Mouse (Mus musculus) yolk sac, embryonic 10.5 days (tissue): ENCODE measurements around the gene Dvl2.
"Not testable (repeated sequence)": the region's sequence is repeated elsewhere in the genome, so short reads cannot be mapped to it uniquely, and the experiment has no call there.

Experiments used
- DNase-seq: peaks from one replicate; pipeline ENCODE4 v3.0.0-alpha.2; 2017; ENCODE audit warnings: low spot score

The Dvl2 gene

DNA sequence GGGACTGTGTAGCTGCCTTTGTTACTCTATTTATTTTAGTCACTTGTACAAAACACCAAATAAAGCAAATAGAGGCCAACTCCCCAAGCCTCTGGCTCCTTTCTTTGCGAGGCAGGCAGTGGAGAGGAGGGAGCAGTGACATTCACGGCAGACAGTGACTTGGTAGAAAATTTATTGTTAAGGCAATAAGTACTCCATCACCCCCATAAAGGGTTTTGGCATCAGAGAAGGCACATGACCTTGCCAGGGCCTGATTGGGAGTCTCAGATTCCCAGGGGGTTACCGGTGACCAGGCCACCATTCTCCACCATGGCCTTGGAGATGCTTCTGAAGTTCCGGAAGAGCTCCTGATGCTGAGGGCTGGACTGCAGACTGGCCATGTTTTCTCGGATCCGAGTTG lies 9.6 kb downstream of the Dvl2 start:
- no peak for DNase-seq

- DNase-seq = no peak
Measured at GRCm38 (mm10) chr11:70010548-70010947, 10.2 kb downstream of the Dvl2 start.

- no peak for DNase-seq
Measured at GRCm38 (mm10) chr11:70010961-70011360, 10.6 kb downstream of the Dvl2 start.

DNA sequence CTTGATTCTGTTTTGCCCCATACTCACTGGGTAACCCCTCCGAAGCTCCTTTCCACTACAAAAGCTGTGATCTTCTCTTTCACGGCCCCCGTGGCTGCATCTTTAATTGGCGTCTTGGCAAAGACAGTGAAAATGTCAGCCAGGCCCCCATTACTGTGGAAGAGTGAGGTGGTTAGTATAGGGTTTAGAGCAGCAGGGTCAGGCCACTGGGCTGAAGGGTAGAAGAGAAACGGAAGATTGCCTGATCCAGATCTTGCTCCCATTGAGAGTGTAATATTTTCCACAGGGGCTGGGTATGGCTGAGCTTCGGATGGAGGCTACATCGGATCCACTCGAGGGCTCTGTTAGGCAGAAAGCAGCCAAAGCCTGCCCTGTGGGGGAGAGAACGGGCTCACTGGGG lies 12.5 kb downstream of the Dvl2 start:
- no peak for DNase-seq

DNA sequence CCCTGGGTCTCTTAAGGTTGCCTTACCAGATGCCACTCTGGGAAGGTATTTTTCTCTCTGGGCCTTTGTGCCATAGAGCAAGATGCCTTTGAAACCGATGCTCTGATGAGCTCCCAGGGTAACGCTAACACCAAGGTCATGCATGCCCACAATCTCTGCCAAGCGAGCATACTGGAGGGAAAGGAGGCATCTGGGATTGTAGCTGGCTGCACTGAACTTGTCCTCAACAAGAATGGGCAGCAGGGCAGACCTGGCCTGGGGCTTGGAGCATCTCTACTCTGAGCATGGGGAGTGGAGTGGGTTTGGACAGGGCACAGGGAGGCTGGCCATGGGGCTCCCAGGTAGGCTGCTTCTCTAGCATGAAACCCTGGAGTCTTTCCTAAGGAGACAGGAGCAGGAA lies 13.0 kb downstream of the Dvl2 start:
- DNase-seq = no peak

GRCm38 (mm10) chr11:70014051-70014450 lies 13.7 kb downstream of the Dvl2 start:
- DNase-seq = no peak

DNA sequence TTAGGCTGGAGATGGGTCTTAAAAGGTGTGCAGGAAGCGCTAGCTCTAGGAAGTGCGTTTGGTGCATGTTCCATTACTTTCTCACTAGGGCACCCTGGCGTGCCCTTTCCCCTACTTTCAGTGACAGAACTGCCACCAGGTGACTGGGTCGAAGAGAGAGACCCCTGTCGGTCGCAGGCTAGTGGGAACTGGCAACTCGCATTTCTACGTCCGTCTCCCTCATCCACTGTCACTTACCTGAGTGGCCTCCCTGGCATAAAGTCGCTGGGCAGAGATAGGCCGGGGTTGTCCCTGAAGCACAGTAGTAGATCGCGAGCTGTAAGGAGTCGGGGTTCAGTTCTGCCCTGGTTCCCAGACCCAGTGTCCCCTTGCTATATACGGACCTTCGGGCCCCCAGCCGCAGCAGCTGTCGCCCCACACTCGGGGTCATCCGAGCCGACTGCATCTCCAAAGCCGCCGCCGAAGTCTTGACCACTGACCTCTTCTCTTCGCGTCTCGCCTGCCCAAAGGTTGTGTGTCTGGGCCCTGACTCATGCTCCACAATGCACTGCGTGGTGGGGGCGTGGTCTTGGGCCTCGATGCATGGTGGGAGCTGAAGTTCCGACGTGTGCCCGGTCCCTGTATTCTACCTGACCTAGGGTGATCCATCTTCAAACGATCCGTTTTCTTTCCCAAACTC lies 14.6 kb downstream of the Dvl2 start, which contains the start of gene Acadvl:
TSS of gene Acadvl (minus strand) at position 532 of the 679 bp plus-strand sequence.
- DNase-seq = peak; percentile 91

- no peak for DNase-seq
Measured at GRCm38 (mm10) chr11:70015677-70016076, 15.3 kb downstream of the Dvl2 start.

GRCm38 (mm10) chr11:70016177-70016576 lies 15.8 kb downstream of the Dvl2 start:
- DNase-seq = not testable (repeated sequence)

GRCm38 (mm10) chr11:70016669-70017068 lies 16.3 kb downstream of the Dvl2 start, which contains the start of gene Dlg4:
Gene Dlg4, plus strand, starts transcription at chr11:70016942.
- DNase-seq = no peak

DNA sequence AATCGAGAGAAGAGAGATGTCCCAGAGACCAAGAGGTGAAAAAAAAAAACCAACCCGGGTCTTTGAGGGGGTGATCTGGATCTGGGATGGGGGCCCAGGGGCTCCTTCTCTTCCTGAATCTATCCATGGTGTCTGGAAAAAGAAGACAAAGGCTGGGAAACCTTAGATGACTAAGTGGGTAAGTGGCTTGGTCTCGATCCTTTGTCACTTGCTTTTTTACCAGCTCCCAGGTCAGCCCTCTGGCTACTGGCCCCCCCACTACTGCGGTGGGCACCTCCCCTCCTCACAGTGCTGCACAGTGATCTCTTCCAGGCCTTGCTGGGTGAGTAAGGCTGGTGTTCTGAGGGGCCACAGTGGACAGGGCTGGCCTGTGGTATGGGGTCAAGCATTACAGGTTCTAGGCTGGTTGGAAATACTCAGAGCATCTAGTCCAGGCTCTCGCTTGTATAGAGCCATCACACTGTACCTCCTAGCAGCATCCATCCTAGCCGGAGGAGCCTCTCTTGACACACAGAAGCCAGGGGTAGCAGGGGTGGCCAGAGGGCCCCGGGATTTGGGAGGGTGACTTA lies 16.9 kb downstream of the Dvl2 start:
- DNase-seq = no peak

DNA sequence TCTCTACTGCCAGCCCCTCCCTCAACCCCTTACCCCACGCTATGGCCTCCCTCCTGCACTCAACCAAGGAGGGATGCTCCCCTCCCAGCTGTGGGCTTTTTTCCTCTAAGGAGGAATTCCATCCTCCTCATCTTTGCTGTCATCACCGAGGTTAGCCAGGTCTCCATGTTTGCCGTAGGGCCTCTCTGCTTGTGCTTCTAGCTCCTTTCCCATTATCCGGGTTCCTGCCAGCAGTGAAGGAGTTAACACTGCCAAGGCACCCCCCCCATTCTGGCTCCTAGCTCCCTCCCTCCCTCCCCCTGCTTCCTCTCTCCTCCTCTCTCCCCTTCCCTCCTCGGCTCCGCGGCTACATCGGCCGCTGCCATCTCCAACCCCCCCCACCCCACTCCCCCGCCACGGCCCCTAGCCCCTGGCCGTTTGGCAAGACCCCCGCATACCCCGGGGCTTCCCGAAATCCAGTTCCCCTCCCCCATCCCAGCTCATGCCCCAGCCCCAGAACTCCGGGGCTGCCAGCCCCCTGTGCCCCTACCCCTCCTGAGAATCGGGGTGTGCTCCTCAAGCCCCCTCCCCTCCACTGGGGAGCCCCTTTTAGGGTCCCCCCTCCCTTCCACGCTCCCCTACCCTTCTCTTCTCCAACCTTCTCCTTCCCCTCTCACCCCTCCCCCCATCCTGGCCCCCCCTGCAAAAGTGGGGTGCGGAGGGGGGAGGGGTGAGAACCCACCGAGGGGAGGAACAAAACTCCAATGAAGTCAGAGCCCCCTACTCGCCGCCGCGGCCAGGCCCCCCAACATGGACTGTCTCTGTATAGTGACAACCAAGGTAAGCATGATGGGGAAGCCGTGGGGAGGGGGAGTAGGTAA lies 18.0 kb downstream of the Dvl2 start:
- peak; percentile 55 for DNase-seq

GRCm38 (mm10) chr11:70019495-70020021 lies 19.2 kb downstream of the Dvl2 start:
- no peak for DNase-seq

DNA sequence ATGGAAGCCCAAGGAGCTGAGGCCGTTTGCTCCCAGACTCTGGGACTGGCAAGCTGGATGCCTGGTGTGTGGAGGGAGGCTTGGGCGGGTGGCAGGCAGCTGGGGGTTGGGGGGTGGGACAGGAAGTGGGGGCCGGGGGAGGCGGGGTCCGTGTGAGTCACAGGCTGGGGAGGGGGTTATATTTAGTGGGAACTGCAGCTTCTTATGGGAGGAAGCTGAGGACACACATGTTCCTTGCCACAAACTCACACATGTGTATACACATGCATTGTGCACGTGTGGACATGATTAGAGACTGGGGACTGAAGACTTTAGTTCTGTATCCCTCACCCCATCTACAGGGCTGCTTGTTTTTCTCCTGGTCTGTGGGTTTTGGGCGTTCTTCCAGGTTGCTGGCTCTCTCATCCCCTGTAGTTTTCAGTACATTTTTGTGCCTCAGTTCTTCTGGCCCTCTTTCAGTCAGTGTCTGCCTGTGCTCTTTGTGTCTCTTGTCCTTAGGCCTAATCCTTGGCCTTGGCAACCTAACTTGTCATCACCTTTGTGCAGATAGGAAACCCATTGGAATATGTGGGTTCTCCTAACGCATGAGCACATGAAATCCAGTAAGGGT lies 19.7 kb downstream of the Dvl2 start:
- DNase-seq = no peak

GRCm38 (mm10) chr11:70020731-70021263 lies 20.4 kb downstream of the Dvl2 start:
- DNase-seq = peak; percentile 79

- peak; percentile 98 for DNase-seq
Measured at GRCm38 (mm10) chr11:70021264-70022132, 21.1 kb downstream of the Dvl2 start.

- DNase-seq = no peak
Measured at GRCm38 (mm10) chr11:70023481-70024150, 23.2 kb downstream of the Dvl2 start.

- no peak for DNase-seq
Measured at GRCm38 (mm10) chr11:70024151-70024514, 23.7 kb downstream of the Dvl2 start.

GRCm38 (mm10) chr11:70026689-70027088 lies 26.3 kb downstream of the Dvl2 start:
- DNase-seq = peak; percentile 60

DNA sequence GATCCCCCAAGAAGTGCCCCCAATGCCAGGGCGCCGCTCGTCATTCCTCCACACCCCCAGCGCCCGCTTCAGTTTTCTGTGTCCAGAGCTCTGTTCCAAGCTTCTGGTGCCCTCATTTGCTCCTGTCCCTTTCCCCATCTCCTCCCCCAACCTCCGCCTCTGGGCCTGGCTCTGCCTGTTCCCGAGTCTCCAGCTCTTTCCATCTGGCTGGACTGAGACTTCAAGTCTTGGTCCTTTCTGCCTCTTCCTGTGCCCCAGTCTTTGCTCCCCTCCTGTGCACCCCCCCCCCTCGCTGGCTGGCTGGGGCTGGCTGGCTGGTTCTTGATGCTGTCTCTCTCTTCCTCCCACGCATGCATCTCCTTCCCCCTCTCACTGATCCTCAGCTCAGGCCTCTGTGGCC lies 27.0 kb downstream of the Dvl2 start:
- no peak for DNase-seq
